Mouse (Mus musculus) CH12.LX (cell line): ENCODE measurements around the gene Fam3b. TPM values are rescaled to one million over a fixed set of nuclear protein-coding genes. Genes with fewer than 3 reads are reported as not detected.

Experiments
- DNase-seq: peaks from one replicate; pipeline ENCODE4 v3.0.0-alpha.2; 2013; ENCODE audit errors: extremely low read depth
- H3K27ac ChIP-seq: 2 replicates; pipeline ENCODE4 v1.5.1; 2012; ENCODE audit warnings: low read depth, mild to moderate bottlenecking, control low read depth, moderate library complexity; ENCODE audit not compliant: insufficient read depth
- H3K27me3 ChIP-seq: replicated peaks from 2 replicates; pipeline ENCODE3; 2012; ENCODE audit warnings: inconsistent platforms
- H3K36me3 ChIP-seq, 2 experiments: replicated peaks in 1 of 2; 2 replicates each; pipeline versions ENCODE3 to v1.6.1; 2012; ENCODE audit warnings: inconsistent platforms in 1 of 2, low read length in 1 of 2, mild to moderate bottlenecking in 1 of 2, mixed read lengths in 1 of 2, moderate library complexity in 1 of 2; ENCODE audit not compliant: control insufficient read depth in 1 of 2, insufficient read depth in 1 of 2
- H3K4me1 ChIP-seq, 2 experiments: 2 replicates each; pipeline ENCODE4 v1.6.1; 2012; ENCODE audit warnings: inconsistent platforms in 1 of 2, moderate library complexity in 1 of 2; ENCODE audit not compliant: insufficient read depth in 2 of 2, control insufficient read depth in 1 of 2
- H3K4me2 ChIP-seq: 2 replicates; pipeline ENCODE4 v1.6.1; 2012; ENCODE audit warnings: low read depth, mild to moderate bottlenecking, control low read depth; ENCODE audit not compliant: poor library complexity, insufficient read depth, severe bottlenecking
- H3K4me3 ChIP-seq, 3 experiments: fragments of 150-350 bp in 1 of 3; sonication (generic) in 1 of 3; replicated peaks in 1 of 3; 2 replicates each; pipeline versions ENCODE3 to v1.5.1; 2011 to 2012; ENCODE audit warnings: low read depth in 2 of 3, low read length in 2 of 3, mild to moderate bottlenecking in 2 of 3, moderate library complexity in 2 of 3, control low read depth in 1 of 3, improper control_type of control experiment in 1 of 3, inconsistent platforms in 1 of 3, mixed read lengths in 1 of 3; ENCODE audit not compliant: poor library complexity in 1 of 3
- H3K79me2 ChIP-seq: replicated peaks from 2 replicates; pipeline ENCODE4 v1.6.1; 2012; ENCODE audit warnings: mild to moderate bottlenecking, moderate library complexity; ENCODE audit not compliant: control insufficient read depth, poor library complexity, insufficient read depth, severe bottlenecking; ENCODE audit errors: extremely low read depth
- H3K9ac ChIP-seq: 2 replicates; pipeline ENCODE4 v1.6.1; 2012; ENCODE audit warnings: low read depth, mild to moderate bottlenecking, control low read depth, moderate library complexity; ENCODE audit not compliant: insufficient read depth
- H3K9me3 ChIP-seq: replicated peaks from 2 replicates; pipeline ENCODE3; 2012; ENCODE audit warnings: low read length, inconsistent platforms, mixed read lengths
- BHLHE40 ChIP-seq: IDR thresholded peaks from 2 replicates; pipeline ENCODE4 v1.6.1; 2011; ENCODE audit warnings: mild to moderate bottlenecking, low read depth, low read length, improper control_type of control experiment
- CHD1 ChIP-seq: IDR thresholded peaks from 2 replicates; pipeline ENCODE4 v1.6.1; 2012; ENCODE audit warnings: low read depth, low read length, improper control_type of control experiment, inconsistent platforms
- CHD2 ChIP-seq: IDR thresholded peaks from 2 replicates; pipeline ENCODE4 v1.6.1; 2011; ENCODE audit warnings: low read length, improper control_type of control experiment
- CTCF ChIP-seq, 2 experiments: IDR thresholded peaks in 1 of 2; conservative IDR thresholded peaks in 1 of 2; 2 replicates each; pipeline ENCODE4 v1.5.1; 2011 to 2012; ENCODE audit warnings: low read depth in 2 of 2, low read length in 2 of 2, improper control_type of control experiment in 1 of 2, inconsistent platforms in 1 of 2, mild to moderate bottlenecking in 1 of 2, moderate library complexity in 1 of 2
- E2F4 ChIP-seq: IDR thresholded peaks from 2 replicates; pipeline ENCODE4 v1.6.1; 2011; ENCODE audit warnings: low read depth, low read length, improper control_type of control experiment; ENCODE audit not compliant: insufficient replicate concordance
- ELF1 ChIP-seq: IDR thresholded peaks from 2 replicates; pipeline ENCODE4 v1.6.1; 2014; ENCODE audit warnings: low read depth, mild to moderate bottlenecking, inconsistent platforms, low read length, improper control_type of control experiment
- ETS1 ChIP-seq: conservative IDR thresholded peaks from 2 replicates; pipeline ENCODE4 v1.6.1; 2012; ENCODE audit warnings: low read depth, mild to moderate bottlenecking, inconsistent platforms, low read length, improper control_type of control experiment, moderate library complexity
- GABPA ChIP-seq: IDR thresholded peaks from 2 replicates; pipeline ENCODE4 v1.6.1; 2012; ENCODE audit warnings: low read depth, low read length, improper control_type of control experiment, inconsistent platforms; ENCODE audit not compliant: insufficient replicate concordance
- HCFC1 ChIP-seq: IDR thresholded peaks from 2 replicates; pipeline ENCODE4 v1.6.1; 2012; ENCODE audit warnings: low read depth, mild to moderate bottlenecking, inconsistent platforms, low read length, improper control_type of control experiment
- IRF4 ChIP-seq: IDR thresholded peaks from 2 replicates; pipeline ENCODE4 v1.6.1; 2014; ENCODE audit warnings: low read depth, mild to moderate bottlenecking, inconsistent platforms, low read length, improper control_type of control experiment
- JUN ChIP-seq: IDR thresholded peaks from 2 replicates; pipeline ENCODE4 v1.6.1; 2011; ENCODE audit warnings: low read depth, mild to moderate bottlenecking, low read length, improper control_type of control experiment, moderate library complexity; ENCODE audit not compliant: insufficient read depth
- JUND ChIP-seq: conservative IDR thresholded peaks from 2 replicates; pipeline ENCODE4 v1.6.1; 2011; ENCODE audit warnings: low read depth, low read length, improper control_type of control experiment
- KAT2A ChIP-seq: IDR thresholded peaks from 2 replicates; pipeline ENCODE4 v1.6.1; 2012; ENCODE audit warnings: low read length, improper control_type of control experiment, inconsistent platforms; ENCODE audit not compliant: insufficient replicate concordance
- MAX ChIP-seq: IDR thresholded peaks from 2 replicates; pipeline ENCODE4 v1.6.1; 2011; ENCODE audit warnings: low read length, improper control_type of control experiment
- MAZ ChIP-seq: IDR thresholded peaks from 2 replicates; pipeline ENCODE4 v1.6.1; 2012; ENCODE audit warnings: low read depth, mild to moderate bottlenecking, inconsistent platforms, low read length, improper control_type of control experiment, moderate library complexity
- MEF2A ChIP-seq: IDR thresholded peaks from 2 replicates; pipeline ENCODE4 v1.6.1; 2014; ENCODE audit warnings: low read depth, mild to moderate bottlenecking, inconsistent platforms, low read length, improper control_type of control experiment, borderline replicate concordance
- MXI1 ChIP-seq: IDR thresholded peaks from 2 replicates; pipeline ENCODE4 v1.6.1; 2011; ENCODE audit warnings: mild to moderate bottlenecking, low read depth, low read length, improper control_type of control experiment
- MYC ChIP-seq: IDR thresholded peaks from 2 replicates; pipeline ENCODE4 v1.6.1; 2011; ENCODE audit warnings: low read depth, mild to moderate bottlenecking, improper control_type of control experiment, low read length
- NELFE ChIP-seq: IDR thresholded peaks from 2 replicates; pipeline ENCODE4 v1.6.1; 2011; ENCODE audit warnings: low read depth, low read length, improper control_type of control experiment
- NRF1 ChIP-seq: IDR thresholded peaks from 2 replicates; pipeline ENCODE4 v1.6.1; 2014; ENCODE audit warnings: low read depth, mild to moderate bottlenecking, inconsistent platforms, low read length, improper control_type of control experiment, moderate library complexity
- PAX5 ChIP-seq: IDR thresholded peaks from 2 replicates; pipeline ENCODE4 v1.6.1; 2012; ENCODE audit warnings: low read length, inconsistent platforms, mixed read lengths
- POLR2A ChIP-seq: IDR thresholded peaks from 2 replicates; pipeline ENCODE4 v1.6.1; 2011; ENCODE audit warnings: low read depth, mild to moderate bottlenecking, improper control_type of control experiment, low read length
- POLR2AphosphoS2 ChIP-seq: IDR thresholded peaks from 2 replicates; pipeline ENCODE4 v1.6.1; 2011; ENCODE audit warnings: low read depth, low read length, improper control_type of control experiment
- RAD21 ChIP-seq: IDR thresholded peaks from 2 replicates; pipeline ENCODE4 v1.6.1; 2011; ENCODE audit warnings: low read depth, mild to moderate bottlenecking, low read length, improper control_type of control experiment, moderate library complexity
- SIN3A ChIP-seq: IDR thresholded peaks from 2 replicates; pipeline ENCODE4 v1.6.1; 2012; ENCODE audit warnings: low read length, improper control_type of control experiment, inconsistent platforms
- SMC3 ChIP-seq: IDR thresholded peaks from 2 replicates; pipeline ENCODE4 v1.6.1; 2011; ENCODE audit warnings: low read depth, low read length, improper control_type of control experiment
- TBP ChIP-seq: conservative IDR thresholded peaks from 2 replicates; pipeline ENCODE4 v1.6.1; 2011; ENCODE audit warnings: low read depth, low read length, improper control_type of control experiment
- TCF12 ChIP-seq: IDR thresholded peaks from 2 replicates; pipeline ENCODE4 v1.6.1; 2014; ENCODE audit warnings: low read depth, mild to moderate bottlenecking, inconsistent platforms, low read length, improper control_type of control experiment
- UBTF ChIP-seq: IDR thresholded peaks from 2 replicates; pipeline ENCODE4 v1.6.1; 2012; ENCODE audit warnings: low read depth, mild to moderate bottlenecking, inconsistent platforms, low read length, improper control_type of control experiment, moderate library complexity
- USF1 ChIP-seq: IDR thresholded peaks from 2 replicates; pipeline ENCODE4 v1.6.1; 2014; ENCODE audit warnings: low read depth, mild to moderate bottlenecking, inconsistent platforms, low read length, improper control_type of control experiment
- USF2 ChIP-seq: conservative IDR thresholded peaks from 2 replicates; pipeline ENCODE4 v1.6.1; 2011; ENCODE audit warnings: low read depth, low read length, improper control_type of control experiment
- ZC3H11A ChIP-seq: IDR thresholded peaks from 2 replicates; pipeline ENCODE4 v1.6.1; 2012; ENCODE audit warnings: low read depth, mild to moderate bottlenecking, inconsistent platforms, low read length, improper control_type of control experiment
- ZKSCAN1 ChIP-seq: IDR thresholded peaks from 2 replicates; pipeline ENCODE4 v1.6.1; 2012; ENCODE audit warnings: low read depth, inconsistent platforms, low read length, improper control_type of control experiment, borderline replicate concordance
- ZMIZ1 ChIP-seq: IDR thresholded peaks from 2 replicates; pipeline ENCODE4 v1.6.1; 2012; ENCODE audit warnings: low read depth, mild to moderate bottlenecking, inconsistent platforms, low read length, improper control_type of control experiment
- ZNF384 ChIP-seq: IDR thresholded peaks from 2 replicates; pipeline ENCODE4 v1.6.1; 2012; ENCODE audit warnings: low read depth, low read length, improper control_type of control experiment, inconsistent platforms
- dilution Hi-C: fragments of 300-500 bp; cut with MboI; formaldehyde crosslinking; loops from 2 replicates; pipeline ENCODE4 v1.14.3; 2020; ENCODE audit warnings: low sequenced_read_pairs; ENCODE audit not compliant: extremely low pct_unique_long_range_greater_than_20kb, extremely low pct_ligation_motif_present
- in situ Hi-C: fragments of 300-500 bp; cut with MboI; formaldehyde crosslinking; loops from 3 replicates; pipeline ENCODE4 v1.14.3; 2019; ENCODE audit warnings: low sequenced_read_pairs, low pct_ligation_motif_present, low pct_unique_long_range_greater_than_20kb, mixed read lengths
- polyA plus RNA-seq: library from polyadenylated mRNA; unstranded; fragments of >175 nt; gene quantifications from 2 replicates; pipeline ENCODE4 v1.2.1, GENCODE M21; 2012; ENCODE audit warnings: low read depth; ENCODE audit not compliant: insufficient read length
- total RNA-seq, 2 experiments: library from RNA; depleted of rRNA; stranded (reverse); fragments of 300-350 nt in 1 of 2; fragments of >200 nt in 1 of 2; gene quantifications; 2 replicates each; pipeline ENCODE4 v1.2.3; 2012 to 2014

The Fam3b gene
- total and polyA plus RNA-seq, 3 experiments = not detected

- TF ChIP-seq CHD1 = no peak
- TF ChIP-seq ETS1 = no peak
- TF ChIP-seq CHD2 = no peak
- TF ChIP-seq ZC3H11A = peak; percentile 85
- TF ChIP-seq USF2 = no peak
- TF ChIP-seq UBTF = no peak
Measured at GRCm38 (mm10) chr16:97466182-97466957, 48.2 kb downstream of the Fam3b start (continued).

- dilution Hi-C loops = no loop called here
- no peak within 1 kb of the TSS for H3K9ac ChIP-seq
- in situ Hi-C loops = no loop called here
- H3K9me3 ChIP-seq = no peaks in the 10 kb centered on the region
- DNase-seq = peak; percentile 88
- no peaks in the 10 kb centered on the region for H3K79me2 ChIP-seq
- H3K27ac ChIP-seq = no peak within 1 kb of the TSS
- H3K27me3 ChIP-seq = no peaks in the 10 kb centered on the region
- peaks cover 33 to 60% of the 10 kb centered on the region in 2 experiments for H3K4me1 ChIP-seq
- H3K4me2 ChIP-seq = peak within 1 kb of the TSS; percentile 77
- H3K36me3 ChIP-seq = no peaks in the 10 kb centered on the region
- no peak within 1 kb of the TSS for H3K4me3 ChIP-seq
- TF ChIP-seq ETS1 (peak; percentile 53), ZNF384 (no peak), TBP (peak; percentile 83), RAD21 (no peak), POLR2A (peak; percentile 63), JUN (no peak), JUND (no peak), ZC3H11A (no peak), ZKSCAN1 (no peak), MAX (no peak), CHD1 (no peak), KAT2A (no peak), ZMIZ1 (0 out of 2 replicates have a peak, but pooled peaks have one; percentile 24), SMC3 (no peak), CTCF (conservative IDR thresholded peaks at IDR 0.05 in 1 of 2, IDR thresholded peaks at IDR 0.05 in 1 of 2; ENCODE audit: low read depth in 2 of 2, low read length in 2 of 2) (no peak), MXI1 (peak; percentile 44; the same call in 1 of the 2 replicates), GABPA (no peak), USF2 (no peak), UBTF (no peak), E2F4 (no peak), MAZ (0 out of 2 replicates have a peak, but pooled peaks have one; percentile 73), POLR2AphosphoS2 (no peak), MYC (no peak), NELFE (peak; percentile 63), USF1 (no peak), SIN3A (no peak), IRF4 (peak; percentile 94), BHLHE40 (peak; percentile 60), TCF12 (peak; percentile 80), ELF1 (no peak), HCFC1 (no peak), NRF1 (no peak), MEF2A (peak; percentile 76), PAX5 (no peak)
Measured at GRCm38 (mm10) chr16:97462481-97463181, 52.0 kb downstream of the Fam3b start, which contains the start of gene Mx1. Gene Mx1, minus strand, starts transcription at chr16:97462907.
